10 mouse cellular contexts compared by ENCODE assay signal in genomic region chr13:107933598-107934571, GRCm38 (mm10).
DNase-seq lines count a peak whose midpoint lies in the region; ATAC-seq and TF ChIP-seq lines count a peak whose summit lies in the region.
"Had no signal": no experiment of that assay in that cellular context is flagged by ENCODE, and none has a peak within 500 bp of the region (broad histone marks: within the 10 kb centered on the region; RNA-seq: fewer than 3 reads in every experiment).

No protein-coding gene starts in this region.

- no peak for DNase-seq in heart, postnatal 4 days
- DNase-seq in forebrain, postnatal 0 days = peak; percentile 35
- DNase-seq in liver, postnatal 0 days = no peak
- DNase-seq in adrenal gland, adult 2 months = no peak
- DNase-seq in urinary bladder, postnatal 4 days (ENCODE audit: low spot score in 2 of 2) = no peak
- no peak for DNase-seq in cerebellum, adult 9-10 months
- DNase-seq: adrenal gland, adult 8-10 months; kidney, adult 11 months had no signal

- H3K9ac ChIP-seq in heart, embryonic 12.5 days = no peak overlapping the region
- no peak overlapping the region for H3K9ac ChIP-seq in forebrain, postnatal 0 days
- no peak overlapping the region for H3K9ac ChIP-seq in liver, postnatal 0 days (replicated peaks)

- peak overlapping the region; percentile 66 for H3K4me2 ChIP-seq in heart, embryonic 12.5 days
- H3K4me2 ChIP-seq in forebrain, postnatal 0 days (ENCODE audit: low read depth) = no peak overlapping the region
- peak overlapping the region; percentile 37 for H3K4me2 ChIP-seq in liver, postnatal 0 days (ENCODE audit: low read depth, low read length)

- peak overlapping the region; percentile 27 for H3K4me3 ChIP-seq in heart, embryonic 12.5 days
- peak overlapping the region; percentile 54 for H3K4me3 ChIP-seq in E14TG2a.4 (replicated peaks; ENCODE audit: low read length)
- H3K4me3 ChIP-seq in forebrain, postnatal 0 days (ENCODE audit: low read depth, low read length) = no peak overlapping the region
- no peak overlapping the region for H3K4me3 ChIP-seq in liver, postnatal 0 days (ENCODE audit: low read depth, low read length)

- no peak for TF ChIP-seq CTCF in E14TG2a.4 (conservative IDR thresholded peaks at IDR 0.05; ENCODE audit: low read length)
- no peak for TF ChIP-seq CTCF in forebrain, postnatal 0 days (IDR thresholded peaks at IDR 0.05; ENCODE audit: low read depth)
- peak; percentile 16; the same call in 1 of the 2 replicates for TF ChIP-seq CTCF in liver, postnatal 0 days (IDR thresholded peaks at IDR 0.05; ENCODE audit: low read depth)

- WGBS in heart, embryonic 12.5 days = 19% methylated on average over 17 of the region's 17 CpGs
- 40% methylated on average over 17 of the region's 17 CpGs for WGBS in forebrain, postnatal 0 days
- 40% methylated on average over 17 of the region's 17 CpGs for WGBS in liver, postnatal 0 days (ENCODE audit: insufficient replicate concordance)

- peaks cover 18% of the 10 kb centered on the region; the same call in 1 of the 2 replicates for H3K27me3 ChIP-seq in heart, embryonic 12.5 days (replicated peaks)
- H3K27me3 ChIP-seq in E14TG2a.4 (ENCODE audit: insufficient read depth, low read length) = peaks cover 32% of the 10 kb centered on the region
- no peaks in the 10 kb centered on the region for H3K27me3 ChIP-seq in forebrain, postnatal 0 days (ENCODE audit: insufficient read depth, low read length)
- no peaks in the 10 kb centered on the region for H3K27me3 ChIP-seq in liver, postnatal 0 days (ENCODE audit: insufficient read depth, low read length)

- no peaks in the 10 kb centered on the region for H3K9me3 ChIP-seq in heart, embryonic 12.5 days (replicated peaks)
- no peaks in the 10 kb centered on the region for H3K9me3 ChIP-seq in E14TG2a.4 (ENCODE audit: low read length)
- H3K9me3 ChIP-seq in forebrain, postnatal 0 days (ENCODE audit: low read length) = no peaks in the 10 kb centered on the region
- H3K9me3 ChIP-seq in liver, postnatal 0 days (ENCODE audit: low read length) = no peaks in the 10 kb centered on the region

- H3K4me1 ChIP-seq in heart, embryonic 12.5 days (replicated peaks) = peaks cover 24% of the 10 kb centered on the region
- H3K4me1 ChIP-seq in E14TG2a.4 (replicated peaks; ENCODE audit: low read depth, low read length) = peaks cover 34% of the 10 kb centered on the region
- no peaks in the 10 kb centered on the region for H3K4me1 ChIP-seq in forebrain, postnatal 0 days (ENCODE audit: insufficient read depth)
- no peaks in the 10 kb centered on the region for H3K4me1 ChIP-seq in liver, postnatal 0 days (ENCODE audit: insufficient read depth)

- ATAC-seq in heart, embryonic 12.5 days (ENCODE audit: insufficient number of reproducible peaks, low FRiP score) = peak; percentile 48; the same call in 1 of the 2 replicates
- peak; percentile 60 for ATAC-seq in forebrain, postnatal 0 days
- no peak for ATAC-seq in liver, postnatal 0 days

- no peaks in the 10 kb centered on the region for H3K36me3 ChIP-seq in heart, embryonic 12.5 days
- no peaks in the 10 kb centered on the region for H3K36me3 ChIP-seq in E14TG2a.4 (ENCODE audit: insufficient read depth, low read length)
- no peaks in the 10 kb centered on the region for H3K36me3 ChIP-seq in forebrain, postnatal 0 days (ENCODE audit: insufficient read depth)
- H3K36me3 ChIP-seq in liver, postnatal 0 days (replicated peaks; ENCODE audit: insufficient read depth, low read length) = no peaks in the 10 kb centered on the region

- H3K27ac ChIP-seq in heart, embryonic 12.5 days (ENCODE audit: poor library complexity, severe bottlenecking) = peak overlapping the region; percentile 17; the same call in 1 of the 2 replicates
- H3K27ac ChIP-seq in forebrain, postnatal 0 days (ENCODE audit: low read depth, low read length) = no peak overlapping the region
- H3K27ac ChIP-seq in liver, postnatal 0 days (ENCODE audit: low read depth) = no peak overlapping the region

- TF ChIP-seq EP300 in liver, postnatal 0 days (IDR thresholded peaks at IDR 0.05; ENCODE audit: low read depth) = no peak

Comparison
In these comparisons a context has a peak if more than half of its experiments do, and no peak if none do; other contexts are left out.
1. H3K4me3 ChIP-seq: peak in heart, embryonic 12.5 days (single experiment) and E14TG2a.4 (single experiment); none in forebrain, postnatal 0 days (single experiment) and liver, postnatal 0 days (single experiment).